Mouse (Mus musculus): ENCODE measurements around the gene Olfr1132. TPM values are rescaled to one million over a fixed set of nuclear protein-coding genes. Genes with fewer than 3 reads are reported as not detected.
"Not testable (repeated sequence)": the region's sequence is repeated elsewhere in the genome, so short reads cannot be mapped to it uniquely, and the experiment has no call there.

The Olfr1132 gene
- total RNA-seq (2021), result not detected
- long read RNA-seq, experiment 1, result 0 reads
- long read RNA-seq, experiment 2, result 0 reads

GRCm38 (mm10) chr2:87637435-87637834 lies at the start of gene Olfr1132:
Gene Olfr1132 (minus strand): TSS chr2:87637535.
- no peak for DNase-seq
- Histone ChIP-seq H3K27ac (no peak within 1 kb of the TSS), H3K4me3 (no peak within 1 kb of the TSS)
- no peak for TF ChIP-seq CTCF (IDR thresholded peaks at IDR 0.05)
- intact Hi-C loops (cut with DNase I), result no loop called here

- intact Hi-C loops (cut with DNase I), result no loop called here
- no peak for DNase-seq
- no peak within 1 kb of the TSS for H3K27ac ChIP-seq
- TF ChIP-seq CTCF (IDR thresholded peaks at IDR 0.05), result no peak
- no peak within 1 kb of the TSS for H3K4me3 ChIP-seq
Measured at GRCm38 (mm10) chr2:87673564-87673963, 36.2 kb upstream of the Olfr1132 start, which contains the start of gene Olfr1135. Gene Olfr1135 (minus strand): TSS chr2:87673664.

GRCm38 (mm10) chr2:87658360-87658759 lies 21.0 kb upstream of the Olfr1132 start, which contains the start of gene Olfr1134:
Gene Olfr1134 (minus strand): TSS chr2:87658460.
- no peak for DNase-seq
- intact Hi-C loops (cut with DNase I), result no loop called here

GRCm38 (mm10) chr2:87647274-87647673 lies 9.9 kb upstream of the Olfr1132 start, which contains the start of gene Olfr1133:
Gene Olfr1133 (minus strand): TSS chr2:87647374.
- no peak for DNase-seq
- intact Hi-C loops (cut with DNase I), result no loop called here
- Histone ChIP-seq H3K27ac (no peak within 1 kb of the TSS), H3K4me3 (no peak within 1 kb of the TSS)
- no peak for TF ChIP-seq CTCF (IDR thresholded peaks at IDR 0.05)

More at GRCm38 (mm10) chr2:87658360-87658759, 21.0 kb upstream of the Olfr1132 start, which contains the start of gene Olfr1134:
- Histone ChIP-seq H3K4me3 (no peak within 1 kb of the TSS), H3K27ac (no peak within 1 kb of the TSS)
- no peak for TF ChIP-seq CTCF (IDR thresholded peaks at IDR 0.05)

GRCm38 (mm10) chr2:87642441-87642840 lies 5.1 kb upstream of the Olfr1132 start:
- no peak overlapping the region for H3K27ac ChIP-seq
- DNase-seq, result no peak
- intact Hi-C loops (cut with DNase I), result no loop called here
- no peak for TF ChIP-seq CTCF (IDR thresholded peaks at IDR 0.05)
- no peak overlapping the region for H3K4me3 ChIP-seq

- H3K4me3 ChIP-seq, result no peak within 1 kb of the TSS
- no peak for DNase-seq
- intact Hi-C loops (cut with DNase I), result no loop called here
- no peak within 1 kb of the TSS for H3K27ac ChIP-seq
- TF ChIP-seq CTCF (IDR thresholded peaks at IDR 0.05), result no peak
Measured at GRCm38 (mm10) chr2:87626804-87627203, 10.5 kb downstream of the Olfr1132 start, which contains the start of gene Olfr1131. Gene Olfr1131 (plus strand): TSS chr2:87627104.

GRCm38 (mm10) chr2:87605912-87606311 lies 31.4 kb downstream of the Olfr1132 start, which contains the start of gene Olfr1130:
Gene Olfr1130 (plus strand): TSS chr2:87606212.
- H3K27ac ChIP-seq; DNase-seq; intact Hi-C loops (cut with DNase I); H3K4me3 ChIP-seq: not testable (repeated sequence)

Other genes with a start within 250 kb of the Olfr1132 start
- gene Olfr1123, start 220.9 kb downstream of the Olfr1132 start, total RNA-seq (2021), result not detected
- not detected for gene Olfr1124, start 207.3 kb downstream of the Olfr1132 start, total RNA-seq (2021)
- gene Olfr1126, start 183.6 kb downstream of the Olfr1132 start, total RNA-seq (2021), result not detected
- not detected for gene Pramel7, start 140.4 kb downstream of the Olfr1132 start, total RNA-seq (2021)
- gene Pramel6, start 131.0 kb downstream of the Olfr1132 start, total RNA-seq (2021), result not detected
- gene Olfr153, start 105.7 kb downstream of the Olfr1132 start, total RNA-seq (2021), result not detected
- gene Olfr1128, start 92.0 kb downstream of the Olfr1132 start, total RNA-seq (2021), result not detected
- not detected for gene Olfr1129, start 63.6 kb downstream of the Olfr1132 start, total RNA-seq (2021)
- gene Olfr1130, start 31.3 kb downstream of the Olfr1132 start, total RNA-seq (2021), result not detected
- not detected for gene Olfr1131, start 10.4 kb downstream of the Olfr1132 start, total RNA-seq (2021)
- not detected for gene Olfr1133, start 9.8 kb upstream of the Olfr1132 start, total RNA-seq (2021)
- gene Olfr1134, start 20.9 kb upstream of the Olfr1132 start, total RNA-seq (2021), result not detected
- gene Olfr1135, start 36.1 kb upstream of the Olfr1132 start, total RNA-seq (2021), result not detected
- not detected for gene Olfr1136, start 56.4 kb upstream of the Olfr1132 start, total RNA-seq (2021)
- not detected for gene Olfr1137, start 75.6 kb upstream of the Olfr1132 start, total RNA-seq (2021)
- gene Olfr1138, start 102.4 kb upstream of the Olfr1132 start, total RNA-seq (2021), result not detected
- not detected for gene Olfr1140, start 106.2 kb upstream of the Olfr1132 start, total RNA-seq (2021)
- not detected for gene Olfr1141, start 116.5 kb upstream of the Olfr1132 start, total RNA-seq (2021)
- not detected for gene Olfr152, start 141.9 kb upstream of the Olfr1132 start, total RNA-seq (2021)
- not detected for gene Olfr1143, start 163.1 kb upstream of the Olfr1132 start, total RNA-seq (2021)
- not detected for gene Olfr1145, start 172.3 kb upstream of the Olfr1132 start, total RNA-seq (2021)
- not detected for gene Olfr1148, start 193.0 kb upstream of the Olfr1132 start, total RNA-seq (2021)
- gene Olfr1150-ps1, start 206.5 kb upstream of the Olfr1132 start, total RNA-seq (2021), result not detected
- gene Olfr1151, start 218.3 kb upstream of the Olfr1132 start, total RNA-seq (2021), result not detected
- gene Olfr1152, start 229.0 kb upstream of the Olfr1132 start, total RNA-seq (2021), result not detected

Measured in gastrocnemius, adult 2 months (tissue).